Mouse (Mus musculus) kidney, adult 8-10 months (tissue): ENCODE results near the gene Kazald1.
"Not testable (repeated sequence)": the region's sequence is repeated elsewhere in the genome, so short reads cannot be mapped to it uniquely, and the experiment has no call there.

Experiments
- DNase-seq, 2 experiments: peaks; one replicate each; pipeline ENCODE4 v3.0.0; 2022

Kazald1 gene

GRCm38 (mm10) chr19:45074580-45075322, at the start of gene Kazald1:
Kazald1 (plus strand) TSS chr19:45075241.
- DNase-seq: peak; percentile 93 to 95

- DNase-seq: no peak
Measured at GRCm38 (mm10) chr19:45025937-45026568, 49.0 kb upstream of the Kazald1 start.

GRCm38 (mm10) chr19:45026958-45027670, 47.9 kb upstream of the Kazald1 start:
- DNase-seq: no peak

- DNase-seq: no peak
Measured at GRCm38 (mm10) chr19:45027848-45028247, 47.2 kb upstream of the Kazald1 start.

GRCm38 (mm10) chr19:45028746-45029145, 46.3 kb upstream of the Kazald1 start:
- DNase-seq: no peak

GRCm38 (mm10) chr19:45029571-45029970, 45.5 kb upstream of the Kazald1 start:
- DNase-seq: no peak

- peak; percentile 53 to 66 for DNase-seq
Measured at GRCm38 (mm10) chr19:45030111-45030510, 44.9 kb upstream of the Kazald1 start.

GRCm38 (mm10) chr19:45030746-45031693, 44.0 kb upstream of the Kazald1 start:
- peak; percentile 82 to 86 for DNase-seq

- peak; percentile 64 to 82 for DNase-seq
Measured at GRCm38 (mm10) chr19:45031780-45032179, 43.3 kb upstream of the Kazald1 start.

GRCm38 (mm10) chr19:45032570-45033332, 42.3 kb upstream of the Kazald1 start:
- DNase-seq: no peak

- peak in 1 of 2 experiments; percentile 40 for DNase-seq
Measured at GRCm38 (mm10) chr19:45036867-45037266, 38.2 kb upstream of the Kazald1 start.

GRCm38 (mm10) chr19:45038198-45038597, 36.8 kb upstream of the Kazald1 start:
- not testable (repeated sequence) for DNase-seq

GRCm38 (mm10) chr19:45040214-45040613, 34.8 kb upstream of the Kazald1 start:
- no peak for DNase-seq

GRCm38 (mm10) chr19:45044389-45044927, 30.6 kb upstream of the Kazald1 start:
- no peak for DNase-seq

- DNase-seq: no peak
Measured at GRCm38 (mm10) chr19:45045236-45045635, 29.8 kb upstream of the Kazald1 start.

GRCm38 (mm10) chr19:45045651-45046050, 29.4 kb upstream of the Kazald1 start, which contains the start of gene Pdzd7:
Pdzd7 (minus strand) TSS chr19:45045717.
- DNase-seq: no peak

GRCm38 (mm10) chr19:45046523-45047321, 28.3 kb upstream of the Kazald1 start:
- peak; percentile 89 to 91 for DNase-seq

GRCm38 (mm10) chr19:45047417-45047934, 27.6 kb upstream of the Kazald1 start, which contains the start of gene Sfxn3:
Sfxn3 (plus strand) TSS chr19:45047503.
- DNase-seq: peak; percentile 90 to 91

- DNase-seq: peak; percentile 39
Measured at GRCm38 (mm10) chr19:45047935-45048643, 27.0 kb upstream of the Kazald1 start.
